Mouse (Mus musculus) forebrain, embryonic 10.5 days (tissue): ENCODE measurements around the gene Zc3h7a. TPM values are rescaled to one million over a fixed set of nuclear protein-coding genes. Genes with fewer than 3 reads are reported as not detected.
"Not testable (repeated sequence)": the region's sequence is repeated elsewhere in the genome, so short reads cannot be mapped to it uniquely, and the experiment has no call there.

Experiments used
- DNase-seq: peaks from one replicate; pipeline ENCODE4 v3.0.0-alpha.2; 2017; ENCODE audit warnings: low spot score; ENCODE audit errors: extremely low spot score
- H3K27ac ChIP-seq: fragments of 300-500 bp; sonication (generic); 2 replicates; pipeline ENCODE4 v1.5.1; 2016; ENCODE audit warnings: mild to moderate bottlenecking
- H3K27me3 ChIP-seq: fragments of 300-500 bp; sonication (generic); 2 replicates; pipeline ENCODE4 v1.6.1; 2016; ENCODE audit warnings: mild to moderate bottlenecking; ENCODE audit not compliant: poor library complexity, severe bottlenecking
- H3K36me3 ChIP-seq: fragments of 300-500 bp; sonication (generic); replicated peaks from 2 replicates; pipeline ENCODE4 v1.6.1; 2016; ENCODE audit warnings: mild to moderate bottlenecking, moderate library complexity
- H3K4me1 ChIP-seq: fragments of 300-500 bp; sonication (generic); 2 replicates; pipeline ENCODE4 v1.6.1; 2016
- H3K4me3 ChIP-seq: fragments of 300-500 bp; sonication (generic); 2 replicates; pipeline ENCODE4 v1.5.1; 2016; ENCODE audit warnings: mild to moderate bottlenecking, moderate library complexity
- H3K9me3 ChIP-seq: fragments of 300-500 bp; sonication (generic); 2 replicates; pipeline ENCODE4 v1.6.1; 2016; ENCODE audit warnings: mild to moderate bottlenecking, moderate library complexity
- WGBS: fragments of 180-500 bp; shearing (Covaris S2); methylation state at CpG from one replicate; pipeline ENCODE4 v1.1.7; 2016; 5-methylcytosine and 5-hydroxymethylcytosine counted together
- polyA plus RNA-seq: library from polyadenylated mRNA; unstranded; fragments of >200 nt; fragmentation: Nextera tagmentation; extraction: Ambion mirVana; gene quantifications from 2 replicates; pipeline ENCODE4 v1.2.1, GENCODE M21; 2016

Zc3h7a gene
- polyA plus RNA-seq, 1 experiment from 2014 or later: 65.1 TPM

DNA sequence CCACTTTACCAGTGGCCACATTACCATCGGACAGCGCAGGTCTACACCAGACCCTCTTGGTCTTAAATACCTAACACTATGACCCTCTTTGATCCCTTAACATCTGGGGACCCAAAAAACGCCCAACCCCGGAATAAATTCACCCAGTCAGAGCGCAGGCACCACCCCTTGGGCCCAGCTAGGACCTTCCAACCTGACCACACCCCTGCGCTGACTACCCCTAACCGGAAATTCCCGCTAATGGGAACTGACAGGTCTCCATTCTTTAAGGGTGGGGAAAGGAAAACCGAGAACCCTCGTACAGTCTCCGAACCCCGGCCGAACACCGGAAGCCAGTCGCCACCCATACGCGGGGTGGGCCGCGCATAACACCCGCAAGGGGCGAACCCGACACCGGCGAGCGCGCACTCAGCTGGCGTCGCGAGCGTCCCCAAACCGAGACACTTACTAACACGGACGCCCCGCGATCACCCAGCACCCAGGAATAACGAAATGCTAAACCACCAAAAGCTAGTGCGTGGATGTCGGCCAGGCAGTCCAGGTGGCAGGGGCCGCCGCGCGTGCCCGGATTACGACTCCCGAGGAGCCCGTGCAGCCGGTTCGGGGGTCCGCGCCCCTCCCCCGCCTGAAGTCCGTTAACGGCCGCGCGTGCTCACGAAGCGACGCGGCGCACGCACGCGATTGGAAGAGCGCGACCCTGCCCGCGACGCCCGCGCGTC lies 545 bp downstream of the Zc3h7a start:
- no peaks in the 10 kb centered on the region for H3K36me3 ChIP-seq
- WGBS: under 1% methylated on average over 72 of the region's 72 CpGs
- DNase-seq: peak; percentile 68
- H3K9me3 ChIP-seq: peaks cover 4% of the 10 kb centered on the region; the same call in 1 of the 2 replicates
- H3K4me3 ChIP-seq: peak overlapping the region; percentile 90
- peaks cover 11% of the 10 kb centered on the region for H3K27me3 ChIP-seq
- H3K4me1 ChIP-seq: peaks cover 23% of the 10 kb centered on the region
- H3K27ac ChIP-seq: peak overlapping the region; percentile 92

DNA sequence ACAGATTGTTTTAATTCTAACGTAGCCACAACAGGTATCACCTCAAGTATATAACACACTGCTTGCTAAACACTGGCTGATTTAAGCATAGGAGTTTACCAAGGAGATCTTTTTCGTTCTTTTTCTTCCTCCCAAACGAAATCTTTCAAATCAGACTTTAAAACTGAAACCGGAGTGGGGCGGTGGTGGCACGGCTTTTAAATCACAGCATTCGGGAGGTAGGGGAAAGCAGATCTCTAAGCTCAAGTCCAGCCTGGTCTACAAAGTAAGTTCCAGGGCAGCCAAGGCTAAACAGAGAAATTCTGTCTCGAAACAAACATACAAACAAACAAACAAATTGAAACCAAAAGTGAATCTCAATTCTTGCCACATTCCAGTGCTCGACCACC lies 1.1 kb downstream of the Zc3h7a start:
- Histone ChIP-seq H3K36me3 (no peaks in the 10 kb centered on the region), H3K4me1 (peaks cover 23% of the 10 kb centered on the region), H3K4me3 (peak overlapping the region; percentile 90), H3K27ac (peak overlapping the region; percentile 92), H3K27me3 (peaks cover 11% of the 10 kb centered on the region), H3K9me3 (peaks cover 4% of the 10 kb centered on the region; the same call in 1 of the 2 replicates)
- WGBS: 16% methylated on average over 9 of the region's 9 CpGs
- no peak for DNase-seq

DNA sequence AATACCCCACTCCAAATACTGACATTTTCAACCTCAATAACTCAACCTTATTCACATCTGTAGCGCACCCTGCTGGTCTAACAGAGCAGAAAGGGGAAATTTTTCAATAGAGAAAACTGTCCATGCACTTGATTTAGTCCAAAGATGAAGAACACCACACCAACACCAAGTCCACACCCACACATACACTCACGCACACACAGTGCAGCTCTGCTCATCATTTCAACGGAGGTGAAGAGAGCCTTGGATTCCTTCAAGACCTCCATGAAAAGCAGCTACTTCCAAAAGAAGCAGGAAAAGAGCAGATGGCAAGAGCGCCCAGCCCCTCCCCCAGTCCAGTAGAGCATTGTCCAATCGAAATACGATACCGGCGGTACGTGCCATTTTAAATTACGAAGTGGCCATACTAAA lies 1.5 kb downstream of the Zc3h7a start:
- Histone ChIP-seq H3K9me3 (peaks cover 4% of the 10 kb centered on the region; the same call in 1 of the 2 replicates), H3K4me1 (peaks cover 23% of the 10 kb centered on the region), H3K27ac (peak overlapping the region; percentile 92), H3K27me3 (peaks cover 11% of the 10 kb centered on the region), H3K36me3 (no peaks in the 10 kb centered on the region), H3K4me3 (peak overlapping the region; percentile 90)
- peak; percentile 55 for DNase-seq
- 14% methylated on average over 10 of the region's 10 CpGs for WGBS

DNA sequence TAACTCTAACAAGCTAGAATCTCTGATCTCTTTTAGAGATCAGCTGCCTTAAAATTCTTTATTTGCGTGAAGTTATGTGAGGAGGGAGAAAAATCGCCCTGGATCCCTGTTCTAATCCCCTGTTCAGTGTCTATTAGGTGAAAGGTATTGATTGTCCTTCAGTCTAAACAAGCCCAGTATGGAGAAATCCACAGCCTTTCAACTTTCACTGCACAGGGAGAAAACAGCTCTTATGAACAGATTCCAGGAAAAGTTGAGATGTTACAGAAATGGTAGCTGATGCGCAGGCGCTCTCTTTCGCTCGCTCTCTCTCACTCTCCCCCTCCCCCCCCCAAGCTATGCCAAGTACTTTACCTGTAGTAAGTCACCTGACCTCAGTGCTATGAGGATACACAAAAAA lies 4.5 kb downstream of the Zc3h7a start:
- H3K9me3 ChIP-seq: no peaks in the 10 kb centered on the region
- H3K4me3 ChIP-seq: no peak overlapping the region
- H3K4me1 ChIP-seq: peaks cover 20% of the 10 kb centered on the region
- DNase-seq: no peak
- WGBS: 89% methylated on average over 6 of the region's 6 CpGs
- H3K27me3 ChIP-seq: no peaks in the 10 kb centered on the region
- H3K36me3 ChIP-seq: no peaks in the 10 kb centered on the region
- no peak overlapping the region for H3K27ac ChIP-seq

DNA sequence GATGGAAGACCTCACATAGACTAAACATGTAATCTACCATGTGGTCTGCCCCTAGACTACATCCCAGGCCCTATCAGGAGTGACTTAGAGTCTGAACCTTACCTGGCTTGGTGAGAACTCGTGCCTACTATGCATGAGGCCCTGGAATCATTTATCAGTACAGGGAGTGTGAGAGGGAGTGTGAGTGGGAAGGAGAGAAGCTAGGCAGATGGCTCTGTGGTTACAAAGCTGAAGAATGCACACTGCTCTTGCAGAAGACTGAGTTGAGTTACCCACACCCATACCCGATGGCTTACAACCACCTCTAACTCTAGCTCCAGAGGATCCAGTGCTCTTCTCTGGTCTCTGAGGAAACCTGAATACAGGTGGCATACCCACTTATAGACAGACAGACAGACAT lies 9.8 kb downstream of the Zc3h7a start:
- 81% methylated on average over 2 of the region's 2 CpGs for WGBS
- Histone ChIP-seq H3K36me3 (peaks cover 22% of the 10 kb centered on the region), H3K9me3 (no peaks in the 10 kb centered on the region), H3K4me1 (0 out of 2 replicates have a peak, but pooled peaks cover 3% of the 10 kb centered on the region), H3K27me3 (no peaks in the 10 kb centered on the region), H3K27ac (no peak overlapping the region), H3K4me3 (no peak overlapping the region)
- DNase-seq: no peak

DNA sequence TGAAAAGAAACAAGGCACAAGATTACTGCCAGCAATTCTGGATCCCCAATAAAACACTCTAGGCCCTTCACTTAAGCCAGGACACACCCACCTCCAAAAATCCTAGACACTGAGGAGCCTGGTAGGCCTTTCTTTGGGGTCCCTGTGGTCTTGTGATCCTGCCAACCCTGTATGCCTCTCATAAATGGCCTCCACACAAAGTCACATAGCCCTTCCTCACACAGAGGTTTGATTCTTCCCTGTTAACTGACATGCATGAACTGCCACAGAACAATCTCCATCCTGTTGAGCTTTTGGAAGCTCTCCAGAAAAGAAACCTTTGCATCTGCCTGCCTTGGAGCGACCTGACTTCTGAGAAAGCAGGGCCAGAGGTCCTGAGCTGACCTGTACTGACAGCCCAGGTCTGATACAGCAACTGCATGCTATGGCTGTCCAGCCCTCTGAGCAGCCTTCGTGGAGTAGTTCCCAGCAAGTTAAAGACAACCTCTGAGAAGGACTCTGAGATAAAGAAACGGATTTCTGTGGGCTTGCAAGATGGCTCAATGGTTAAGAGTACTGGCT lies 11.4 kb downstream of the Zc3h7a start:
- WGBS: 91% methylated on average over 3 of the region's 3 CpGs
- peaks cover 33% of the 10 kb centered on the region for H3K36me3 ChIP-seq
- no peaks in the 10 kb centered on the region for H3K4me1 ChIP-seq
- H3K4me3 ChIP-seq: no peak overlapping the region
- H3K27ac ChIP-seq: no peak overlapping the region
- H3K27me3 ChIP-seq: no peaks in the 10 kb centered on the region
- no peak for DNase-seq
- H3K9me3 ChIP-seq: no peaks in the 10 kb centered on the region

DNA sequence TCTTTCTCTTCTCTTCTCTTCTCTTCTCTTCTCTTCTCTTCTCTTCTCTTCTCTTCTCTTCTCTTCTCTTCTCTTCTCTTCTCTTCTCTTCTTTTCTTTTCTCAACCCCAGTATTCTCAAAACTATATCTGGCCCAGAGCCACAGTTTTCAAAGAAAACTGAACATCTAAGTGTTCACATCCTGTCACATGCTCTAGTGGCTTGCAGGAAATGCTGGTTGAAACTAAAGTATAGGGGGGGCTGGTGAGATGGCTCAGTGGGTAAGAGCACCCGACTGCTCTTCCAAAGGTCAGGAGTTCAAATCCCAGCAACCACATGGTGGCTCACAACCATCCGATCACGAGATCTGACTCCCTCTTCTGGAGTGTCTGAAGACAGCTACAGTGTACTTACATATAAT lies 18.5 kb downstream of the Zc3h7a start:
- not testable (repeated sequence) for H3K27me3 ChIP-seq, H3K4me1 ChIP-seq, DNase-seq, H3K4me3 ChIP-seq, H3K27ac ChIP-seq, H3K9me3 ChIP-seq
- WGBS: 75% methylated on average over 2 of the region's 3 CpGs
- H3K36me3 ChIP-seq: peaks cover 85% of the 10 kb centered on the region

GRCm38 (mm10) chr16:11154500-11154899 lies 21.7 kb downstream of the Zc3h7a start:
- no peaks in the 10 kb centered on the region for H3K27me3 ChIP-seq
- H3K36me3 ChIP-seq: peaks cover 77% of the 10 kb centered on the region

DNA sequence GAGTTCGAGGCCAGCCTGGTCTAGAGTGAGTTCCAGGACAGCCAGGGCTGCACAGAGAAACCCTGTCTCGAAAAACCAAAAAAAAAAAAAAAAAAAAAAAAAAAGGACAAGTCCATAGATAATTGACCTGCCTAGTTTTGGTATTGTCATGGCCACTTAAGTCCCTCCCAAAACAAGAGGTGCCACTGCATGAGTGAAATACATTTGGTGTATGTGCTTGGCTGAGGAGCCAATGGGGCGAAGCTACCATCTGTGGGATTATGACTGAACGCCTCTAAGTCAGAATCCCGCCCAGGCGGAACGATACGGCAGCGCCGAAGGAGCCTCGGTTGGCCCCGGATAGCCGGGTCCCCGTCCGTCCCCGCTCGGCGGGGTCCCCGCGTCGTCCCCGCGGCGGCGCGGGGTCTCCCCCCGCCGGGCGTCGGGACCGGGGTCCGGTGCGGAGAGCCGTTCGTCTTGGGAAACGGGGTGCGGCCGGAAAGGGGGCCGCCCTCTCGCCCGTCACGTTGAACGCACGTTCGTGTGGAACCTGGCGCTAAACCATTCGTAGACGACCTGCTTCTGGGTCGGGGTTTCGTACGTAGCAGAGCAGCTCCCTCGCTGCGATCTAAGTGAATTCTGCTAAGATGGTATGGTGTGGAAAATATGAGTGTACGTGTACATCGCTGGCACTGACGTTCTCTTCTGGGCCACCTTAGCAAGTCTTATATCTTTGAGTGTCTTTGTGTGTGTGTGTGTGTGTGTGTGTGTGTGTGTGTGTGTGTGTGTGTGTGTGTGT lies 32.3 kb downstream of the Zc3h7a start:
- WGBS: 15% methylated on average over 56 of the region's 56 CpGs
- not testable (repeated sequence) for DNase-seq, H3K27ac ChIP-seq, H3K9me3 ChIP-seq, H3K4me1 ChIP-seq, H3K27me3 ChIP-seq
- 0 out of 2 replicates have a peak overlapping the region, but pooled peaks have one; percentile 0 for H3K4me3 ChIP-seq
- peaks cover 58% of the 10 kb centered on the region for H3K36me3 ChIP-seq

More at GRCm38 (mm10) chr16:11154500-11154899, 21.7 kb downstream of the Zc3h7a start:
- Histone ChIP-seq H3K4me3 (no peak overlapping the region), H3K27ac (no peak overlapping the region), H3K9me3 (peaks cover 5% of the 10 kb centered on the region; the same call in 1 of the 2 replicates), H3K4me1 (no peaks in the 10 kb centered on the region)
- no peak for DNase-seq

DNA sequence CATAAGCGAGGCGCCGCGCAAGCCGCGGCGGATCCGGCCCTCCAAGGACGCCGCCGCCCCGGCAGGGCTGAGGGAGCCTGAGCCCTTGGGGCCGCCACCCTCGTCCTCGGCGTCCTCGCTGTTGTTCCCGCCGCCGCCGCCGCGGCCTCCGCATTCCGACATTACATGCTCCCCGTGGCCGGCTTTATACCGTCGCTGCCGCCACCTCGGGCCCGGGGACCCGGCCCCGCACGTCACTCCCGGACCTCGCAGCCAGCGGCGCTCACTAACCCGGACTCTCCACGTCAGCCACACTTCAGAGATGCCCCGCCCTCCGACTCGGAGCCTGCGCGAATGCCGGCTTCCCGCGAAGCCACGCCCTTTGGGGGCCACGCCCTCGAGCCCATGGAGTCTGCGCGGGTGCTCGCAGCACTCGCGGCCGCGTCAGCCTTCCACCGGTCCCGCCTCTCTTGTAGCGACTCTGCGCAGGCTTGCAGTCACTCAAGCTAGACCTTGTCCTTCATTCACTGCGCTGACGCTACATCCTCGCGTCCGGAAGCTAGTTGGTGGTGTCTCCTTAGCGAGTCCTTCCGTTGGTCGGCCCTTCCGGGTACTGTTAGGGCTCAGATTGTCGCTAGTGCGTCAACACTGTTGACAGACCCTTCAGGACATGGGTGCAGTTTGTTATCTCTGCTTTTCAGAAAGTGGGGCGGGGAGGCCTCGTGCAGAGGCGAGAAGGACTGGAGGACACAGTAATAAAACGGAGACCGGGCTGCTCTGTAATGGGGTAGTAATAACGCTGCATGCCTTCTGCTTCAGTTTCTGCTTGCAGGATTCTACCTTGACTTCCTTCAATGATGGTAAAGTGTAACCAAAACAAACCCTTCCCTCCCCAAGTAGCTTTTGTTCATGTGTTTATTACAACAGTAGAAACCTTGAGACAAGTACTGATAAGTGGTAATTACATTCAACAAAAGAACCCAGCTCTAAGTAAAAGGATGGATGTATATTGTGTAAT lies 41.5 kb downstream of the Zc3h7a start, which contains the start of gene Txndc11:
TSS of gene Txndc11 (minus strand) at position 303 of the 997 bp plus-strand sequence.
- WGBS: under 1% methylated on average over 80 of the region's 80 CpGs
- peak; percentile 99 for DNase-seq
- Histone ChIP-seq H3K27ac (peak within 1 kb of the TSS; percentile 93), H3K36me3 (peaks cover 37% of the 10 kb centered on the region), H3K4me1 (peaks cover 32% of the 10 kb centered on the region), H3K9me3 (no peaks in the 10 kb centered on the region), H3K4me3 (peak within 1 kb of the TSS; percentile 97), H3K27me3 (no peaks in the 10 kb centered on the region)

DNA sequence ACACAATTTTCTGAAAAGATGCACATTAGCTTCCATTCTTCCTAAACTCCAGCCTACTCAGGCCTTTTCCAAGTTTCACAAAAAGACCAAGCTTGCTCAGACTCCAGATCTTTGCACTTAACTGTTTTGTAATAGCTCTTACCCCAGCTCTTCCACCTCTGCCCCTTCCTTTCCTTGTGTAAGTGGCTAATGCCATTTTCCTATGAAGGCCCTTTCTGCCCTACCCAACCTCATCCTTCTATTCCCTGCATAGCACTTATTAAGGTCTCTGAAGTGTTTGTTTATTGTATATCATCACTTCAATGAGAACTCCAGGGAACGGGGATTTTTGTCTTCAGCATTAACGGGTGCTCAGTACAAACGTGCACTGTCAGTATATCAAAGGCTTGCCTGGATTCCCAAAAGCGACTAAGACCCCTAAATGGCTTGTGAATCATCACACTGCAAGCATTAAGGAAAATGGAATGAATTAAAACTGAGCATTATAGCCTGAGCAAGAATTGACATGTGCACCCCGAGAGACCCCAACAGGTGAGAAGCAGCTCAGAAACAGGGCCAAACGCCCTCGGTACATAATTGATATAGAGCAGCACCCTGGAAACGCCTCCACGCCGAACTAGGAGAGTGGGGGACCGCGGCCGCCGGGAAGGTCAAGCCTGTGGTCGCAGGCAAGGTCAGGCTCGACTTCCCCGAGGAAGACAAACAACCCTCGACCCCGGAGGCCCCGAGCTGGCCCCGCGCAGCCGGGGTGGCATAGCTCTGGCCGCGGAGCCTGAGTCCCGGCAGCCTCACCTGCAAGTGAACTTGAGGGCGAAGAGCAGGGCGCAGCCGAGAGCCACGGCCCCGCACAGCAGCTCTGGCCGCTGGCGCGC lies 42.5 kb downstream of the Zc3h7a start:
- no peak for DNase-seq
- peaks cover 32% of the 10 kb centered on the region for H3K4me1 ChIP-seq
- H3K9me3 ChIP-seq: no peaks in the 10 kb centered on the region
- peak overlapping the region; percentile 93 for H3K27ac ChIP-seq
- H3K36me3 ChIP-seq: peaks cover 27% of the 10 kb centered on the region
- WGBS: 1% methylated on average over 34 of the region's 34 CpGs
- no peaks in the 10 kb centered on the region for H3K27me3 ChIP-seq
- peak overlapping the region; percentile 97 for H3K4me3 ChIP-seq
